Comparison of ENCODE assay signal across 13 mouse cellular contexts in genomic region chr17:31317521-31318272, GRCm38 (mm10). TPM values are rescaled to one million over a fixed set of nuclear protein-coding genes. Genes with fewer than 3 reads are reported as not detected.
DNase-seq lines count a peak whose midpoint lies in the region; ATAC-seq and TF ChIP-seq lines count a peak whose summit lies in the region.
"Had no signal": no experiment of that assay in that cellular context is flagged by ENCODE, and none has a peak within 500 bp of the region (broad histone marks: within the 10 kb centered on the region; RNA-seq: fewer than 3 reads in every experiment).

No protein-coding gene starts in this region.

- no peak for TF ChIP-seq EP300 in heart, postnatal 0 days (IDR thresholded peaks at IDR 0.05; ENCODE audit: low read depth)
- no peak for TF ChIP-seq EP300 in lung, postnatal 0 days (IDR thresholded peaks at IDR 0.05)

- DNase-seq in heart, postnatal 0 days (ENCODE audit: low spot score), result no peak
- DNase-seq in heart, adult 9 months (ENCODE audit: low spot score in 2 of 2), result no peak
- peak; percentile 44 for DNase-seq in lung, postnatal 0 days (ENCODE audit: low spot score)
- no peak for DNase-seq in lung, postnatal 14 days
- DNase-seq in ES-CJ7 (ENCODE audit: low read depth, low spot score), result peak; percentile 74
- DNase-seq in urinary bladder, postnatal 4 days (ENCODE audit: low spot score in 2 of 2), result no peak
- DNase-seq: adrenal gland, postnatal 10 days; cerebellum, adult 8-10 months; kidney, postnatal 25 days had no signal

- H3K9me3 ChIP-seq in heart, postnatal 0 days (replicated peaks; ENCODE audit: control insufficient read depth, low read length), result no peaks in the 10 kb centered on the region
- no peaks in the 10 kb centered on the region for H3K9me3 ChIP-seq in lung, postnatal 0 days (ENCODE audit: low read length)
- H3K9me3 ChIP-seq: embryonic facial prominence, embryonic 15.5 days; heart, embryonic 12.5 days had no signal

- WGBS in heart, postnatal 0 days, result 55% methylated on average over 22 of the region's 22 CpGs
- 52% methylated on average over 22 of the region's 22 CpGs for whole genome bisulfite sequencing in lung, postnatal 0 days

- H3K4me2 ChIP-seq in heart, postnatal 0 days (ENCODE audit: low read depth, low read length), result no peak overlapping the region
- no peak overlapping the region for H3K4me2 ChIP-seq in lung, postnatal 0 days (replicated peaks; ENCODE audit: low read depth, low read length)
- H3K4me2 ChIP-seq: embryonic facial prominence, embryonic 15.5 days; heart, embryonic 12.5 days; hindbrain, embryonic 14.5 days had no signal

- TF ChIP-seq POLR2A in cortical plate, adult 2 months (IDR thresholded peaks at IDR 0.05; ENCODE audit: extremely low read depth, insufficient read depth, low read length), result no peak

- H3K27me3 ChIP-seq in heart, postnatal 0 days (ENCODE audit: control insufficient read depth, insufficient read depth, low read length), result no peaks in the 10 kb centered on the region
- no peaks in the 10 kb centered on the region for H3K27me3 ChIP-seq in lung, postnatal 0 days (replicated peaks; ENCODE audit: insufficient read depth, low read length)
- H3K27me3 ChIP-seq: embryonic facial prominence, embryonic 15.5 days had no signal

- no peak for ATAC-seq in heart, postnatal 0 days (ENCODE audit: insufficient read depth, low read depth)
- no peak for ATAC-seq in lung, postnatal 0 days

- H3K4me3 ChIP-seq in heart, postnatal 0 days (ENCODE audit: low read depth, low read length), result no peak overlapping the region
- H3K4me3 ChIP-seq in lung, postnatal 0 days (ENCODE audit: low read depth, low read length), result no peak overlapping the region
- no peak overlapping the region for H3K4me3 ChIP-seq in cortical plate, adult 2 months (ENCODE audit: insufficient read depth, low read length)
- H3K4me3 ChIP-seq: embryonic facial prominence, embryonic 15.5 days; heart, embryonic 12.5 days had no signal

- H3K4me1 ChIP-seq in heart, postnatal 0 days (ENCODE audit: control insufficient read depth, insufficient read depth), result peaks cover 18% of the 10 kb centered on the region
- no peaks in the 10 kb centered on the region; the same call in 1 of the 2 replicates for H3K4me1 ChIP-seq in lung, postnatal 0 days (ENCODE audit: insufficient read depth, low read depth, low read length)
- peaks cover 4% of the 10 kb centered on the region for H3K4me1 ChIP-seq in cortical plate, adult 2 months (ENCODE audit: control insufficient read depth, insufficient read depth, low read length)

- H3K9ac ChIP-seq in heart, postnatal 0 days (replicated peaks; ENCODE audit: low read depth, low read length), result no peak overlapping the region
- H3K9ac ChIP-seq in lung, postnatal 0 days (replicated peaks; ENCODE audit: low read depth), result no peak overlapping the region
- H3K9ac ChIP-seq: embryonic facial prominence, embryonic 15.5 days; heart, embryonic 12.5 days; hindbrain, embryonic 14.5 days had no signal

- H3K27ac ChIP-seq in heart, postnatal 0 days (ENCODE audit: low read depth), result no peak overlapping the region
- H3K27ac ChIP-seq in lung, postnatal 0 days (ENCODE audit: low read length), result no peak overlapping the region
- no peak overlapping the region for H3K27ac ChIP-seq in cortical plate, adult 2 months (ENCODE audit: insufficient read depth, low read length)
- H3K27ac ChIP-seq: embryonic facial prominence, embryonic 15.5 days; hindbrain, embryonic 14.5 days had no signal

- no peaks in the 10 kb centered on the region for H3K36me3 ChIP-seq in heart, postnatal 0 days (replicated peaks; ENCODE audit: control insufficient read depth, insufficient read depth, low read length)
- no peaks in the 10 kb centered on the region for H3K36me3 ChIP-seq in lung, postnatal 0 days (ENCODE audit: insufficient read depth, low read length)
- H3K36me3 ChIP-seq: embryonic facial prominence, embryonic 15.5 days; heart, embryonic 12.5 days had no signal

- peak; percentile 25; the same call in 1 of the 2 replicates for TF ChIP-seq CTCF in heart, postnatal 0 days (IDR thresholded peaks at IDR 0.05; ENCODE audit: low read depth)
- peak; percentile 66 for TF ChIP-seq CTCF in lung, postnatal 0 days (IDR thresholded peaks at IDR 0.05)
- TF ChIP-seq CTCF in cortical plate, adult 2 months (IDR thresholded peaks at IDR 0.05; ENCODE audit: extremely low read depth, insufficient read depth, low read length), result peak; percentile 41

RNA-seq across cellular contexts. Expression of gene Slc37a1, which starts 31.1 kb away (rescaled TPM):
- 16.8 and 37.9 TPM in 2 replicates for total RNA-seq in heart, postnatal 0 days (2014; rRNA removed; ENCODE audit: low replicate concordance)
- 9.7 and 13.5 TPM in 2 replicates for polyA plus RNA-seq in heart, postnatal 0 days (2015; fragmentation: Nextera tagmentation; extraction: Ambion mirVana)
- polyA plus RNA-seq in lung, postnatal 0 days (2015; fragmentation: Nextera tagmentation; extraction: Ambion mirVana), result 25.2 and 33.9 TPM in 2 replicates
- polyA plus RNA-seq in cortical plate, adult 2 months (2012; rRNA removed), result 9.3 and 10.5 TPM in 2 replicates

RNA-seq across cellular contexts. Expression of gene Rsph1, which starts 40.5 kb away (rescaled TPM):
- 0.27 TPM in 1 of 2 replicates, not detected in the other for total RNA-seq in heart, postnatal 0 days (2014; rRNA removed; ENCODE audit: low replicate concordance)
- polyA plus RNA-seq in heart, postnatal 0 days (2015; fragmentation: Nextera tagmentation; extraction: Ambion mirVana), result 1.6 and 2.3 TPM in 2 replicates
- 21.4 and 25.2 TPM in 2 replicates for polyA plus RNA-seq in lung, postnatal 0 days (2015; fragmentation: Nextera tagmentation; extraction: Ambion mirVana)
- polyA plus RNA-seq in cortical plate, adult 2 months (2012; rRNA removed), result 2.6 and 3.6 TPM in 2 replicates

Comparison
In these comparisons a context has a peak if more than half of its experiments do, and no peak if none do; other contexts are left out.
1. DNase-seq: peak in lung, postnatal 0 days (single experiment) and ES-CJ7 (single experiment); none in heart, postnatal 0 days (single experiment), heart, adult 9 months (0 of 2), lung, postnatal 14 days (single experiment) and urinary bladder, postnatal 4 days (0 of 2).
2. Peak in every context shown above with its lines, with median percentiles within 50 percentile points of each other: CTCF ChIP-seq.